Mouse (Mus musculus) lung, adult 2 months (tissue): ENCODE measurements around the gene Sox1.

Experiments
- CTCF ChIP-seq: fragments of 200-500 bp; IDR thresholded peaks from 2 replicates; pipeline ENCODE4 v1.5.1; 2011; ENCODE audit warnings: mild to moderate bottlenecking, low read length, control low read depth; ENCODE audit not compliant: insufficient read depth
- POLR2A ChIP-seq: fragments of 200-500 bp; IDR thresholded peaks from 2 replicates; pipeline ENCODE4 v1.6.1; 2011; ENCODE audit warnings: low read depth, mild to moderate bottlenecking, control low read depth, low read length, borderline replicate concordance; ENCODE audit errors: extremely low read depth

DNA sequence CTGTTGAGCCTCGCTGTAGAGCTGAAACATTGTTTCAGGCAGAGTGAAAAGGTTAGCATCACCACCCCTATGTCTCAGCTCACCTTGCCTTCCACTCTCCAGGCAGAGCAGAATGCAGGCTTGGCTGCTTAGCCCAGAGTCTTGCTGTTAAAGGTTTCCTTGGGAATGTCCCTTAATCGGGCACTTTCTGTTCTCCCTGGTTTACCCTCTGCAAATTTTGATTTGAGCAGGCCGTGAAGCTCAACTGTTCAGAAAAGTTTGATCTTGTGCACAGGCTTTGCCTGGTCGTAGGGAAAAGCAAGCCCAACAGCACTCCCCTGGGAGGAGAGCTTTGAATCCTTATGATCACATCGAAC, 6.0 kb upstream of the Sox1 start:
- no peak for TF ChIP-seq POLR2A
- TF ChIP-seq CTCF, result no peak
